Mouse (Mus musculus) lung, postnatal 0 days (tissue): ENCODE results near the gene Hsdl2. TPM values are rescaled to one million over a fixed set of nuclear protein-coding genes. Genes with fewer than 3 reads are reported as not detected.

ENCODE experiments used
- ATAC-seq: fragments of 200-750 bp; cut with Nextera tagmentation; 2 replicates; pipeline ENCODE4 v1.8.0; 2017; ENCODE audit warnings: moderate library complexity
- DNase-seq: peaks from one replicate; pipeline ENCODE4 v3.0.0-alpha.2; 2016; ENCODE audit warnings: low spot score
- H3K27ac ChIP-seq: fragments of 300-500 bp; sonication (generic); 2 replicates; pipeline ENCODE4 v1.5.1; 2014; ENCODE audit warnings: antibody characterized with exemption, mild to moderate bottlenecking, low read length, mixed read lengths
- H3K27me3 ChIP-seq: fragments of 300-500 bp; sonication (generic); replicated peaks from 2 replicates; pipeline ENCODE4 v1.6.1; 2014; ENCODE audit warnings: low read length, mixed read lengths; ENCODE audit not compliant: insufficient read depth
- H3K36me3 ChIP-seq: fragments of 300-500 bp; sonication (generic); 2 replicates; pipeline ENCODE4 v1.6.1; 2014; ENCODE audit warnings: low read length, mixed read lengths; ENCODE audit not compliant: insufficient read depth
- H3K4me1 ChIP-seq: fragments of 300-500 bp; sonication (generic); 2 replicates; pipeline ENCODE4 v1.6.1; 2014; ENCODE audit warnings: antibody characterized with exemption, low read depth, low read length, mixed read lengths; ENCODE audit not compliant: insufficient read depth
- H3K4me2 ChIP-seq: fragments of 300-500 bp; sonication (generic); replicated peaks from 2 replicates; pipeline ENCODE4 v1.6.1; 2014; ENCODE audit warnings: low read depth, mild to moderate bottlenecking, low read length, moderate library complexity, mixed read lengths
- H3K4me3 ChIP-seq: fragments of 300-500 bp; sonication (generic); 2 replicates; pipeline ENCODE4 v1.5.1; 2014; ENCODE audit warnings: low read depth, low read length
- H3K9ac ChIP-seq: fragments of 300-500 bp; sonication (generic); replicated peaks from 2 replicates; pipeline ENCODE4 v1.6.1; 2014; ENCODE audit warnings: low read depth, mild to moderate bottlenecking
- H3K9me3 ChIP-seq: fragments of 300-500 bp; sonication (generic); 2 replicates; pipeline ENCODE4 v1.6.1; 2016; ENCODE audit warnings: low read length, mixed read lengths
- CTCF ChIP-seq: IDR thresholded peaks from 2 replicates; pipeline ENCODE4 v1.5.1; 2016; ENCODE audit warnings: antibody characterized with exemption, mild to moderate bottlenecking
- EP300 ChIP-seq: IDR thresholded peaks from 2 replicates; pipeline ENCODE4 v1.6.1; 2016; ENCODE audit warnings: antibody characterized with exemption, mild to moderate bottlenecking, control low read depth
- WGBS: fragments of 180-500 bp; shearing (Covaris S2); extraction: QIAGEN DNeasy Blood & Tissue Kit; methylation state at CpG from one replicate; pipeline ENCODE4 v1.1.7; 2014; 5-methylcytosine and 5-hydroxymethylcytosine counted together
- polyA plus RNA-seq: library from polyadenylated mRNA; unstranded; fragments of >200 nt; fragmentation: Nextera tagmentation; extraction: Ambion mirVana; gene quantifications from 2 replicates; pipeline ENCODE4 v1.2.1, GENCODE M21; 2015

The Hsdl2 gene
- polyA plus RNA-seq, 1 experiment from 2014 or later, result 21.7 TPM

- 89% methylated on average over 4 of the region's 4 CpGs for whole genome bisulfite sequencing
Measured at GRCm38 (mm10) chr4:59644992-59645391, 63.6 kb downstream of the Hsdl2 start.

GRCm38 (mm10) chr4:59645610-59646009 is 64.2 kb downstream of the Hsdl2 start:
- Histone ChIP-seq H3K9ac (no peak overlapping the region), H3K4me1 (peaks cover 3% of the 10 kb centered on the region; the same call in 1 of the 2 replicates), H3K4me2 (no peak overlapping the region), H3K4me3 (no peak overlapping the region), H3K36me3 (no peaks in the 10 kb centered on the region), H3K27ac (no peak overlapping the region), H3K9me3 (no peaks in the 10 kb centered on the region), H3K27me3 (no peaks in the 10 kb centered on the region)
- WGBS, result 93% methylated on average over 2 of the region's 2 CpGs
- ATAC-seq (no peak), DNase-seq (no peak)
- no peak for TF ChIP-seq CTCF
- no peak for TF ChIP-seq EP300

More at GRCm38 (mm10) chr4:59644992-59645391, 63.6 kb downstream of the Hsdl2 start:
- Histone ChIP-seq H3K9me3 (no peaks in the 10 kb centered on the region), H3K4me1 (peaks cover 3% of the 10 kb centered on the region; the same call in 1 of the 2 replicates), H3K27ac (no peak overlapping the region), H3K4me3 (no peak overlapping the region), H3K27me3 (no peaks in the 10 kb centered on the region), H3K4me2 (no peak overlapping the region), H3K36me3 (no peaks in the 10 kb centered on the region), H3K9ac (no peak overlapping the region)
- no peak for ATAC-seq
- no peak for TF ChIP-seq EP300
- no peak for TF ChIP-seq CTCF
- DNase-seq, result no peak

DNA sequence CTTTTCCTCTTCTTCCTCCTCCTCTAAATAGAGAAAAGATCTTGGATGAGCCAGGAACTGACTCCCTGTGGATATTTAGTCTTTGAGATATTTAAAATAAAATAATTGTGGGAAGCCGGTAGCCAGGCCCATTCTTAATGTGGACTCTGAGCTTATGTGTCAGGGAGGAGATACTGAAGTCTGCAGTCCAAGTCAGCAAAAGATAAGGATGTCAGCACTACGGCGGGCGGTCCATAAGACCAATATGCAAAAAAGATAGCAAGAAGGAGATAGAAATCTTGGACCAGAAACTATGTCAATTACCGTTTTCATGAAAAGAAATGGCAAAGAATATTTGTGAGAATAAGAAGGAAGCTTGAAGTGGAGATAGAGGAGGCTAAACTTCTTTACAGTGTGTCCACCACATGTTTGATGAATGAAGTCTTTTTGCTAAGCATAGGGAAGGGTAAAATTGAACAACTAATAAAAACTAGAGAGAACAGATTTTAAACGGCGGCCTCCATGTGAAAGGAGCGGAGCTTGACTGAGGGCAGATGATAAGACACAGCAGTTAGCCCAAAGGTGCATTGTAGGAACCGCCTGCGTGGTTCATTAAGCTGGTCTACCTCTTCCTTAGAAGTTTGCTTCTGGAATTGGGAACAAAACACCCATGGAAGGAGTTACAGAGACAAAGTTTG is 64.8 kb downstream of the Hsdl2 start:
- no peak overlapping the region for H3K4me2 ChIP-seq
- no peak overlapping the region for H3K9ac ChIP-seq
- TF ChIP-seq CTCF (no peak), EP300 (no peak)
- no peak for DNase-seq
- H3K36me3 ChIP-seq, result no peaks in the 10 kb centered on the region
- no peak overlapping the region for H3K27ac ChIP-seq
- ATAC-seq, result no peak
- peaks cover 3% of the 10 kb centered on the region; the same call in 1 of the 2 replicates for H3K4me1 ChIP-seq
- H3K4me3 ChIP-seq, result no peak overlapping the region
- 89% methylated on average over 10 of the region's 10 CpGs for WGBS
- H3K27me3 ChIP-seq, result no peaks in the 10 kb centered on the region
- no peaks in the 10 kb centered on the region for H3K9me3 ChIP-seq

DNA sequence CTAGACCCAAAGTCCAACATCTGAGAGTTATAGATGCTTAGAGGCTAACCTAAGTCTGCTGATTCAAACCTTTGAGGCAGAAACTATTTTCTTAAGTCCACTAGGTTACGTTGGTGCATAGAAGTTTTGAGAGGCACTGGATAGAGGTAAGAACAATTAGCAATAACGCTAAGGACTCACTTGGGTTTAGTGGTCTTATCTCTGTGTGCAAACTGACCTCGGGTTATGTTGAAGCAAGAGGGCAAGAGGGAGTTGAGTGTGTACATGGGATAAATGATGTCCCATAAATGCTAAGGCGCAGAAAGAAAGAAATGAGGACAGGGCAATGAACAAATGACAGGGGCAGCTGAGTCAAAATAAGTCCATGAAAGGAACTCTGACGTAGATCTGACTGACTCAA is 67.8 kb downstream of the Hsdl2 start:
- ATAC-seq, result peak; percentile 73
- no peak overlapping the region for H3K4me3 ChIP-seq
- no peaks in the 10 kb centered on the region for H3K9me3 ChIP-seq
- TF ChIP-seq CTCF (no peak), EP300 (0 out of 2 replicates have a peak, but pooled peaks have one; percentile 22)
- 56% methylated on average over 5 of the region's 5 CpGs for WGBS
- peaks cover 6% of the 10 kb centered on the region; the same call in 1 of the 2 replicates for H3K4me1 ChIP-seq
- no peak overlapping the region for H3K27ac ChIP-seq
- no peaks in the 10 kb centered on the region for H3K27me3 ChIP-seq
- no peaks in the 10 kb centered on the region for H3K36me3 ChIP-seq
- no peak overlapping the region for H3K4me2 ChIP-seq
- H3K9ac ChIP-seq, result no peak overlapping the region
- DNase-seq, result peak; percentile 60

GRCm38 (mm10) chr4:59652166-59652681 is 70.9 kb downstream of the Hsdl2 start:
- no peak for TF ChIP-seq EP300
- no peak for TF ChIP-seq CTCF
- no peaks in the 10 kb centered on the region for H3K36me3 ChIP-seq
- no peak overlapping the region for H3K4me2 ChIP-seq
- H3K27ac ChIP-seq, result no peak overlapping the region
- H3K4me1 ChIP-seq, result peaks cover 6% of the 10 kb centered on the region; the same call in 1 of the 2 replicates
- H3K4me3 ChIP-seq, result no peak overlapping the region
- WGBS, result 59% methylated on average over 1 of the region's 1 CpGs
- ATAC-seq (no peak), DNase-seq (peak; percentile 38)
- H3K9ac ChIP-seq, result no peak overlapping the region
- H3K27me3 ChIP-seq, result no peaks in the 10 kb centered on the region
- no peaks in the 10 kb centered on the region for H3K9me3 ChIP-seq

DNA sequence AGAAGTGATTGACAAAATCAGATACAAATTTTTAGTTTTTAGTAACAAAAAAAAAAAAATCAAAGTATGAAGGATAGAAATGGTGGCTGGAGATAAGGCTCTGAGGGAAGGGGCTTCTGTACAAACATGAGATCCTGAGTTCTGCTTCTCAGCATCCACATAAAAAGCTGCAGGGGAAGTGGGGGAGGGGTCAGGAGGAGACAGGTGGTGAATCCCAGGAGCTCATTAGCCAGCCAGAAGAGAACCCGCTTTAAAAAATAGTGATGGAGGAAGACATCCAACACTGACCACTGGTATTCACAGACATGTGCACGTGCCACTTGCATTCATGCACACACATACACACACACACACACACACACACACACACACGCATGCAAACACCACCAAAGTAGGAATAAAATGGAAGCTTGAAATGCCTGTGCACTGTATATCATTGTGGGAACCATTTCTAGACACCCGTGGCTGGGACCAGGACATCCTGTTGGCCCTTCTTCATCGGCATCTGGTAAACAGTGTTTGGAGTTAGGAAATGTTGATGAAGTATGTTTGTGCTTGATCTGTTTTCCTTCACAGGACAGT is 74.8 kb downstream of the Hsdl2 start:
- Histone ChIP-seq H3K4me1 (peaks cover 3% of the 10 kb centered on the region; the same call in 1 of the 2 replicates), H3K9me3 (no peaks in the 10 kb centered on the region), H3K27ac (no peak overlapping the region), H3K27me3 (no peaks in the 10 kb centered on the region), H3K9ac (no peak overlapping the region), H3K36me3 (no peaks in the 10 kb centered on the region), H3K4me3 (no peak overlapping the region), H3K4me2 (no peak overlapping the region)
- TF ChIP-seq EP300, result no peak
- TF ChIP-seq CTCF, result no peak
- DNase-seq, result no peak
- 65% methylated on average over 5 of the region's 5 CpGs for WGBS
- ATAC-seq, result no peak
